Mouse (Mus musculus) ES-E14 (cell line): ENCODE measurements around the gene Gpr137.

Source experiments
- MAFK ChIP-seq: IDR thresholded peaks from 2 replicates; pipeline ENCODE4 v1.6.1; 2014; ENCODE audit warnings: mild to moderate bottlenecking, low read depth, low read length, inconsistent platforms; ENCODE audit not compliant: insufficient read depth
- ZC3H11A ChIP-seq: IDR thresholded peaks from 2 replicates; pipeline ENCODE4 v1.6.1; 2012; ENCODE audit warnings: low read depth, mild to moderate bottlenecking, inconsistent platforms, low read length, borderline replicate concordance

DNA sequence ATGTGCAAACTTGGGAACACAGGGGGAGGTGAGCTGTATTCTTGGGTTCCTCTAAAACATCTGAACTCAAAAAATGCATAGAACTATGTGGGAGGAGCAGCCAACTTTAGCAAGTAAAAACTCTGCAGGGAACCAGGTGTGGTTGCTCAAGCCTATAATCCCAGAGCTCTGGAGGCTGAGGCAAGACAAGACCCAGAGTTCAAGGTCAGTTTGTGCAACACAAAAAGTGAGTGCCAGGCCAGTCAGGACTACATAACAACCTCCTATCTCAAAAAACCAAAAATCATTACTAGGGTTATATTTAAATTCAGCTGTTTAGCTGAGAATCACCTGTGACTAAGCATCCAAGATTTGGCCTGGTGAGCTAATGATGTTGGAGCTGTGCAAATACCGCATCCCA lies 10.3 kb downstream of the Gpr137 start:
- TF ChIP-seq ZC3H11A (no peak), MAFK (no peak)
